Mouse (Mus musculus): Measurements from ENCODE around the gene Supt16. TPM values are rescaled to one million over a fixed set of nuclear protein-coding genes. Genes with fewer than 3 reads are reported as not detected.
A peak's percentile ranks its signal among the peaks of the same experiment; 100 is the strongest.

The Supt16 gene
- polyA plus RNA-seq, 2 experiments: 25.2 to 35.6 TPM

DNA sequence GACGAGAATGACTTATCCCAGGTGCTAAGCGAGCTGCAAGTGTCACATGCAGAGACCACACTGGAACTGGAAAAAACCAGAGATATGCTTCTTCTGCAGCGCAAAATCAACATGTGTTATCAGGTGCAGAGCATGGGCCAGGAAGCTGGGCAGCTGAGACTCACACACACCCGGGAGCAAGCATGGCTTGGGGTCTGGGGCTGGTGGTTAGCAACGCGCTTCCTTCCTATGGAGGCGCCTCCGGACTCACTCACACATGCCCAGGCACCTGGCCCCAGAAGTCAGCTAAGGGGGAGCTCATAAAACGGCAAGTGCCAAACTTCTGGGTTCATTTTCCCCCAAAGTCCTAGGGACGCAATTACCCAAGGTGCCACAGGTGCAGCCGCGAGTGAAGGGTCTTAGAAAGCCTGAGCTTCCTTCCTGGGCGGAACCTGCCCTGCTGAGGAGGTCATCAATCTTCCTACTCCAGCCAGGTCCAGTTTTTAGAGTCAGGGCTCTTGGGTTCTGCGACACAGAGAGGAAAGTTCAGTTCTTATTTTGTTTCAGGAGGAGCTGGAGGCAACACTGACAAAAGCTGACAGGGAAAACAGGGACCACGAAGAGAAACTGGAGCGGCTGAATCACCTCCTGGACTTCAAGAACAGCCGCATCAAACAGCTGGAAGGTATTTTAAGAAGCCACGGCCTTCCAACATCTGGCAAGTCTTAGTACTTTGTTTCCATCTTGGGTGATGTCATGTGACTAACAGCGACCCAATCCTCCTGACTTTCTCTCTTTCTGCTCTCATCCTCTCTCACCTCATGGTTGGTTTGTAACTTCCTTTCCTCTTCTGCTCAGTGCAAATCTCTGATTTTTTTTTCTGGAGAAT is 56.4 kb downstream of the Supt16 start:
- no peaks in the 10 kb centered on the region for H3K36me3 ChIP-seq (replicated peaks; ENCODE audit: control insufficient read depth, insufficient read depth, low read depth)
- TF ChIP-seq CTCF (IDR thresholded peaks at IDR 0.05; ENCODE audit: low read depth): no peak
- no peak for TF ChIP-seq EP300 (IDR thresholded peaks at IDR 0.05; ENCODE audit: low read depth)
- no peaks in the 10 kb centered on the region for H3K9me3 ChIP-seq (ENCODE audit: control insufficient read depth, low read length)
- DNase-seq (ENCODE audit: low read depth in 3 of 3, low spot score in 3 of 3) (no peak), ATAC-seq (ENCODE audit: insufficient read depth) (peak; percentile 53)
- H3K4me1 ChIP-seq (replicated peaks; ENCODE audit: control insufficient read depth in 2 of 2, insufficient read depth in 2 of 2, low read length in 1 of 2): peaks cover 0 to 6% of the 10 kb centered on the region in 2 experiments; a peak in 2 of 4 replicates
- no peak overlapping the region for H3K9ac ChIP-seq (replicated peaks)
- no peaks in the 10 kb centered on the region for H3K27me3 ChIP-seq (ENCODE audit: control insufficient read depth, insufficient read depth, low read length)
- peak overlapping the region; percentile 58 for H3K4me2 ChIP-seq (ENCODE audit: low read depth)
- peak overlapping the region; percentile 21 to 28; a peak in 3 of 4 replicates for H3K4me3 ChIP-seq (ENCODE audit: insufficient read depth in 1 of 2, low read depth in 2 of 2, low read length in 2 of 2)
- 7% methylated on average over 19 of the region's 19 CpGs for WGBS (ENCODE audit: insufficient replicate concordance)
- H3K27ac ChIP-seq: no peak overlapping the region

- TF ChIP-seq EP300 (IDR thresholded peaks at IDR 0.05; ENCODE audit: low read depth) (no peak), CTCF (IDR thresholded peaks at IDR 0.05; ENCODE audit: low read depth) (no peak)
Observed at GRCm38 (mm10) chr14:52133584-52133983, 63.6 kb downstream of the Supt16 start.

DNA sequence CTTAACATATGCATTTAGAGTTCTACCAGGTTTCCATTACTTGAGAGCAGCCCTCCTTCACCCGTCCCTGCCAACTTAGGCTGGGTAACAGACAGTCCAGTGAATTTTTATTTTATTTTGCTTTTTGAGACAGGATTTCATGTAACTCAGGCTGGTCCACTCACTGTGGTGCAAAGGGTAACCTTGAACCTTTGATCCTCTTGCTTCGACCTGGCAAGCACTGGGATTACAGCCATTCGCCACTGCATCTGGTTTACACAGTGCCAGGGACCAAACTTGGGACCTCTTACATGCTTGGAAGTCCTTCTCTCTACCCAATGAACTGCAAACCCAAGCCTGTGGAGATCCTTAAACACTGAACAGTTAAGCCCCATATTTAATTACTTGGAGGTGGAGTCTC is 72.6 kb downstream of the Supt16 start:
- no peak for DNase-seq (ENCODE audit: low read depth in 3 of 3, low spot score in 3 of 3)
- ATAC-seq (ENCODE audit: insufficient read depth): no peak

More at GRCm38 (mm10) chr14:52133584-52133983, 63.6 kb downstream of the Supt16 start:
- Histone ChIP-seq H3K9me3 (ENCODE audit: control insufficient read depth, low read length) (no peaks in the 10 kb centered on the region), H3K27me3 (ENCODE audit: control insufficient read depth, insufficient read depth, low read length) (no peaks in the 10 kb centered on the region), H3K4me3 (ENCODE audit: insufficient read depth in 1 of 2, low read depth in 2 of 2, low read length in 2 of 2) (no peak overlapping the region), H3K9ac (replicated peaks) (no peak overlapping the region), H3K36me3 (replicated peaks; ENCODE audit: control insufficient read depth, insufficient read depth, low read depth) (no peaks in the 10 kb centered on the region), H3K4me2 (ENCODE audit: low read depth) (no peak overlapping the region), H3K4me1 (replicated peaks; ENCODE audit: control insufficient read depth in 2 of 2, insufficient read depth in 2 of 2, low read length in 1 of 2) (no peaks in the 10 kb centered on the region; a peak in 1 of 4 replicates), H3K27ac (no peak overlapping the region)
- ATAC-seq (ENCODE audit: insufficient read depth): no peak
- DNase-seq (ENCODE audit: low read depth in 3 of 3, low spot score in 3 of 3): no peak
- WGBS (ENCODE audit: insufficient replicate concordance): 40% methylated on average over 5 of the region's 5 CpGs

DNA sequence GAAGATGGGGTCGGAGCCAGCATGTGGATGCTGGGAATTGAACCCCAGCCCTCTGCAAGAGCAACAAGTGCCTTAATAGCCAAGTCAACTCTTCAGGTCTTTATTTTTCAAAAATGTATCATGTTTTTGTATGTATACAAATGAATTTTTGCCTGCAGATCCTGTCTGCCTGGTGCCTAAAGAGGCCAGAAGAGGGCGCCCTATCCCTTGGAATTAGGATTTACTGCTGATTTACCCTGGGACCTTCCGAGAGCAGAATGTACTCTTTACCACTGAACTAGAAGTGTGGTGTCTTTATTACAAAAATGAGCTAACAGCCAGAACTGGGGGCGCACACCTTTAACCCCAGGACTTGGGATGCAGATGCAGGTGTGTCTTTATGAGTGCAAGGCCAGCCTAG is 73.3 kb downstream of the Supt16 start:
- no peak overlapping the region for H3K9ac ChIP-seq (replicated peaks)
- WGBS (ENCODE audit: insufficient replicate concordance): 16% methylated on average over 4 of the region's 4 CpGs

More for the DNA sequence above, 72.6 kb downstream of the Supt16 start:
- Histone ChIP-seq H3K4me1 (replicated peaks; ENCODE audit: control insufficient read depth in 2 of 2, insufficient read depth in 2 of 2, low read length in 1 of 2) (no peaks in the 10 kb centered on the region; a peak in 1 of 4 replicates), H3K9ac (replicated peaks) (no peak overlapping the region), H3K27ac (no peak overlapping the region), H3K4me2 (ENCODE audit: low read depth) (no peak overlapping the region), H3K36me3 (replicated peaks; ENCODE audit: control insufficient read depth, insufficient read depth, low read depth) (no peaks in the 10 kb centered on the region), H3K9me3 (ENCODE audit: control insufficient read depth, low read length) (no peaks in the 10 kb centered on the region), H3K27me3 (ENCODE audit: control insufficient read depth, insufficient read depth, low read length) (peaks cover 9% of the 10 kb centered on the region; the same call in 1 of the 2 replicates), H3K4me3 (ENCODE audit: insufficient read depth in 1 of 2, low read depth in 2 of 2, low read length in 2 of 2) (no peak overlapping the region)
- WGBS (ENCODE audit: insufficient replicate concordance): 79% methylated on average over 3 of the region's 3 CpGs
- TF ChIP-seq CTCF (IDR thresholded peaks at IDR 0.05; ENCODE audit: low read depth): no peak
- TF ChIP-seq EP300 (IDR thresholded peaks at IDR 0.05; ENCODE audit: low read depth): no peak

GRCm38 (mm10) chr14:52120169-52120568 is 77.0 kb downstream of the Supt16 start:
- no peak overlapping the region for H3K4me3 ChIP-seq (ENCODE audit: insufficient read depth in 1 of 2, low read depth in 2 of 2, low read length in 2 of 2)
- H3K4me2 ChIP-seq (ENCODE audit: low read depth): peak overlapping the region; percentile 96
- H3K36me3 ChIP-seq (replicated peaks; ENCODE audit: control insufficient read depth, insufficient read depth, low read depth): no peaks in the 10 kb centered on the region
- DNase-seq (ENCODE audit: low read depth in 3 of 3, low spot score in 3 of 3) (no peak), ATAC-seq (ENCODE audit: insufficient read depth) (no peak)
- H3K27ac ChIP-seq: no peak overlapping the region
- peaks cover 12% of the 10 kb centered on the region; the same call in 1 of the 2 replicates for H3K27me3 ChIP-seq (ENCODE audit: control insufficient read depth, insufficient read depth, low read length)
- TF ChIP-seq CTCF (IDR thresholded peaks at IDR 0.05; ENCODE audit: low read depth) (no peak), EP300 (IDR thresholded peaks at IDR 0.05; ENCODE audit: low read depth) (no peak)
- no peaks in the 10 kb centered on the region for H3K9me3 ChIP-seq (ENCODE audit: control insufficient read depth, low read length)
- 24% methylated on average over 7 of the region's 7 CpGs for WGBS (ENCODE audit: insufficient replicate concordance)
- H3K4me1 ChIP-seq (replicated peaks; ENCODE audit: control insufficient read depth in 2 of 2, insufficient read depth in 2 of 2, low read length in 1 of 2): peaks cover 0 to 7% of the 10 kb centered on the region in 2 experiments; a peak in 3 of 4 replicates
- no peak overlapping the region for H3K9ac ChIP-seq (replicated peaks)

More for the DNA sequence above, 73.3 kb downstream of the Supt16 start:
- ATAC-seq (ENCODE audit: insufficient read depth) (no peak), DNase-seq (ENCODE audit: low read depth in 3 of 3, low spot score in 3 of 3) (peak in 2 of 3 experiments; percentile 25 to 40)
- Histone ChIP-seq H3K27ac (no peak overlapping the region), H3K36me3 (replicated peaks; ENCODE audit: control insufficient read depth, insufficient read depth, low read depth) (no peaks in the 10 kb centered on the region), H3K4me1 (replicated peaks; ENCODE audit: control insufficient read depth in 2 of 2, insufficient read depth in 2 of 2, low read length in 1 of 2) (peaks cover 0 to 1% of the 10 kb centered on the region in 2 experiments; a peak in 3 of 4 replicates), H3K4me3 (ENCODE audit: insufficient read depth in 1 of 2, low read depth in 2 of 2, low read length in 2 of 2) (no peak overlapping the region), H3K4me2 (ENCODE audit: low read depth) (no peak overlapping the region), H3K9me3 (ENCODE audit: control insufficient read depth, low read length) (no peaks in the 10 kb centered on the region), H3K27me3 (ENCODE audit: control insufficient read depth, insufficient read depth, low read length) (peaks cover 12% of the 10 kb centered on the region; the same call in 1 of the 2 replicates)
- TF ChIP-seq CTCF (IDR thresholded peaks at IDR 0.05; ENCODE audit: low read depth) (peak; percentile 74), EP300 (IDR thresholded peaks at IDR 0.05; ENCODE audit: low read depth) (no peak)
